Mouse (Mus musculus): Measurements from ENCODE around the gene Celf5. TPM values are rescaled to one million over a fixed set of nuclear protein-coding genes. Genes with fewer than 3 reads are reported as not detected.

Gene Celf5
- polyA plus RNA-seq, 1 experiment from 2014 or later, result 79.4 TPM

- H3K9ac ChIP-seq (replicated peaks), result peak overlapping the region; percentile 49; the same call in 1 of the 2 replicates
- H3K4me3 ChIP-seq (replicated peaks), result no peak overlapping the region
- H3K36me3 ChIP-seq, result no peaks in the 10 kb centered on the region
- H3K9me3 ChIP-seq, result no peaks in the 10 kb centered on the region
- WGBS, result 27% methylated on average over 26 of the region's 26 CpGs
- no peak for ATAC-seq
- H3K27me3 ChIP-seq, result peaks cover 12% of the 10 kb centered on the region
- no peak overlapping the region for H3K27ac ChIP-seq
- peak overlapping the region; percentile 32 for H3K4me2 ChIP-seq (replicated peaks)
- H3K4me1 ChIP-seq (replicated peaks), result peaks cover 90% of the 10 kb centered on the region
Observed at GRCm38 (mm10) chr10:81413310-81414261, 68.9 kb downstream of the Celf5 start.

GRCm38 (mm10) chr10:81412586-81413309 is 69.8 kb downstream of the Celf5 start:
- Histone ChIP-seq H3K9ac (replicated peaks) (0 out of 2 replicates have a peak overlapping the region, but pooled peaks have one; percentile 7), H3K27ac (peak overlapping the region; percentile 67), H3K36me3 (peaks cover 7% of the 10 kb centered on the region; the same call in 1 of the 2 replicates), H3K9me3 (no peaks in the 10 kb centered on the region), H3K27me3 (peaks cover 18% of the 10 kb centered on the region), H3K4me2 (replicated peaks) (no peak overlapping the region), H3K4me1 (replicated peaks) (peaks cover 89% of the 10 kb centered on the region), H3K4me3 (replicated peaks) (no peak overlapping the region)
- ATAC-seq, result no peak
- WGBS, result 76% methylated on average over 16 of the region's 16 CpGs

- no peaks in the 10 kb centered on the region for H3K9me3 ChIP-seq
- H3K9ac ChIP-seq (replicated peaks), result 0 out of 2 replicates have a peak overlapping the region, but pooled peaks have one; percentile 7
Observed at GRCm38 (mm10) chr10:81411471-81412400, 70.8 kb downstream of the Celf5 start.

GRCm38 (mm10) chr10:81410981-81411380 is 71.5 kb downstream of the Celf5 start:
- Histone ChIP-seq H3K36me3 (peaks cover 24% of the 10 kb centered on the region), H3K4me2 (replicated peaks) (no peak overlapping the region), H3K9me3 (no peaks in the 10 kb centered on the region), H3K4me3 (replicated peaks) (no peak overlapping the region), H3K27me3 (peaks cover 31% of the 10 kb centered on the region), H3K9ac (replicated peaks) (no peak overlapping the region), H3K27ac (peak overlapping the region; percentile 67; the same call in 1 of the 2 replicates), H3K4me1 (replicated peaks) (peaks cover 91% of the 10 kb centered on the region)
- 80% methylated on average over 9 of the region's 9 CpGs for WGBS
- no peak for ATAC-seq

More at GRCm38 (mm10) chr10:81411471-81412400, 70.8 kb downstream of the Celf5 start:
- ATAC-seq, result no peak; the same call in 1 of the 2 replicates
- H3K4me3 ChIP-seq (replicated peaks), result no peak overlapping the region
- peaks cover 25% of the 10 kb centered on the region for H3K27me3 ChIP-seq
- 68% methylated on average over 18 of the region's 18 CpGs for WGBS
- no peak overlapping the region for H3K4me2 ChIP-seq (replicated peaks)
- peaks cover 17% of the 10 kb centered on the region; the same call in 1 of the 2 replicates for H3K36me3 ChIP-seq
- peaks cover 89% of the 10 kb centered on the region for H3K4me1 ChIP-seq (replicated peaks)
- H3K27ac ChIP-seq, result peak overlapping the region; percentile 67

GRCm38 (mm10) chr10:81410350-81410749 is 72.2 kb downstream of the Celf5 start:
- Histone ChIP-seq H3K36me3 (peaks cover 30% of the 10 kb centered on the region), H3K4me3 (replicated peaks) (no peak overlapping the region), H3K4me2 (replicated peaks) (no peak overlapping the region), H3K9ac (replicated peaks) (no peak overlapping the region), H3K27ac (no peak overlapping the region), H3K9me3 (no peaks in the 10 kb centered on the region), H3K4me1 (replicated peaks) (peaks cover 93% of the 10 kb centered on the region), H3K27me3 (peaks cover 37% of the 10 kb centered on the region)
- 72% methylated on average over 4 of the region's 4 CpGs for WGBS
- ATAC-seq, result no peak

- H3K36me3 ChIP-seq, result peaks cover 38% of the 10 kb centered on the region
- no peak overlapping the region for H3K4me3 ChIP-seq (replicated peaks)
- 0 out of 2 replicates have a peak overlapping the region, but pooled peaks have one; percentile 9 for H3K4me2 ChIP-seq (replicated peaks)
- H3K4me1 ChIP-seq (replicated peaks), result peaks cover 82% of the 10 kb centered on the region
- H3K9ac ChIP-seq (replicated peaks), result no peak overlapping the region
- no peaks in the 10 kb centered on the region for H3K9me3 ChIP-seq
- WGBS, result 17% methylated on average over 8 of the region's 8 CpGs
- no peak for ATAC-seq
- no peak overlapping the region; the same call in 1 of the 2 replicates for H3K27ac ChIP-seq
- H3K27me3 ChIP-seq, result peaks cover 43% of the 10 kb centered on the region
Observed at GRCm38 (mm10) chr10:81409330-81409729, 73.2 kb downstream of the Celf5 start.

Small RNA genes lying within 50 kb of the gene (microRNA-seq; reads per million reads assigned to microRNA genes)
- gene Gm25595, result not detected
- not detected for gene Mir1191b

Other genes starting within 250 kb of the Celf5 start
- 16.5 and 19.7 TPM in 2 replicates for gene Zfr2, start 249.6 kb downstream of the Celf5 start, polyA plus RNA-seq (2015; fragmentation: Nextera tagmentation; extraction: Ambion mirVana)
- 7.2 and 8.8 TPM in 2 replicates for gene Matk, start 229.8 kb downstream of the Celf5 start, polyA plus RNA-seq (2015; fragmentation: Nextera tagmentation; extraction: Ambion mirVana)
- 138 and 148 TPM in 2 replicates for gene Mrpl54, start 215.8 kb downstream of the Celf5 start, polyA plus RNA-seq (2015; fragmentation: Nextera tagmentation; extraction: Ambion mirVana)
- 27.9 and 30.8 TPM in 2 replicates for gene Apba3, start 215.7 kb downstream of the Celf5 start, polyA plus RNA-seq (2015; fragmentation: Nextera tagmentation; extraction: Ambion mirVana)
- 4.9 and 5.5 TPM in 2 replicates for gene Tjp3, start 191.1 kb downstream of the Celf5 start, polyA plus RNA-seq (2015; fragmentation: Nextera tagmentation; extraction: Ambion mirVana)
- 92.8 and 99.6 TPM in 2 replicates for gene Pip5k1c, start 189.7 kb downstream of the Celf5 start, polyA plus RNA-seq (2015; fragmentation: Nextera tagmentation; extraction: Ambion mirVana)
- gene Cactin, start 161.6 kb downstream of the Celf5 start, polyA plus RNA-seq (2015; fragmentation: Nextera tagmentation; extraction: Ambion mirVana), result 35.5 and 35.8 TPM in 2 replicates
- 4.7 and 4.9 TPM in 2 replicates for gene Tbxa2r, start 154.0 kb downstream of the Celf5 start, polyA plus RNA-seq (2015; fragmentation: Nextera tagmentation; extraction: Ambion mirVana)
- not detected in 2 replicates for gene Gipc3, start 139.4 kb downstream of the Celf5 start, polyA plus RNA-seq (2015; fragmentation: Nextera tagmentation; extraction: Ambion mirVana)
- gene Hmg20b, start 132.2 kb downstream of the Celf5 start, polyA plus RNA-seq (2015; fragmentation: Nextera tagmentation; extraction: Ambion mirVana), result 46.5 and 49.8 TPM in 2 replicates
- 8.8 and 10.1 TPM in 2 replicates for gene Mfsd12, start 125.2 kb downstream of the Celf5 start, polyA plus RNA-seq (2015; fragmentation: Nextera tagmentation; extraction: Ambion mirVana)
- 0.44 and 0.70 TPM in 2 replicates for gene 4930404N11Rik, start 116.9 kb downstream of the Celf5 start, polyA plus RNA-seq (2015; fragmentation: Nextera tagmentation; extraction: Ambion mirVana)
- gene Fzr1, start 104.2 kb downstream of the Celf5 start, polyA plus RNA-seq (2015; fragmentation: Nextera tagmentation; extraction: Ambion mirVana), result 127 and 133 TPM in 2 replicates
- gene Dohh, start 98.3 kb downstream of the Celf5 start, polyA plus RNA-seq (2015; fragmentation: Nextera tagmentation; extraction: Ambion mirVana), result 73.5 TPM in 2 replicates
- 6.9 and 7.2 TPM in 2 replicates for gene Gm48551, start 98.2 kb downstream of the Celf5 start, polyA plus RNA-seq (2015; fragmentation: Nextera tagmentation; extraction: Ambion mirVana)
- 1.2 and 2.1 TPM in 2 replicates for gene Gm48552, start 93.7 kb downstream of the Celf5 start, polyA plus RNA-seq (2015; fragmentation: Nextera tagmentation; extraction: Ambion mirVana)
- gene Smim24, start 89.7 kb downstream of the Celf5 start, polyA plus RNA-seq (2015; fragmentation: Nextera tagmentation; extraction: Ambion mirVana), result 1.4 and 1.9 TPM in 2 replicates
- gene Nfic, start 27.1 kb downstream of the Celf5 start, polyA plus RNA-seq (2015; fragmentation: Nextera tagmentation; extraction: Ambion mirVana), result 13.1 and 15.2 TPM in 2 replicates
- 57.1 and 58.2 TPM in 2 replicates for gene Ncln, start 13.7 kb upstream of the Celf5 start, polyA plus RNA-seq (2015; fragmentation: Nextera tagmentation; extraction: Ambion mirVana)
- gene S1pr4, start 17.4 kb upstream of the Celf5 start, polyA plus RNA-seq (2015; fragmentation: Nextera tagmentation; extraction: Ambion mirVana), result 0.64 and 0.77 TPM in 2 replicates
- gene Gna15, start 41.5 kb upstream of the Celf5 start, polyA plus RNA-seq (2015; fragmentation: Nextera tagmentation; extraction: Ambion mirVana), result 0.94 and 1.0 TPM in 2 replicates
- gene Gna11, start 62.5 kb upstream of the Celf5 start, polyA plus RNA-seq (2015; fragmentation: Nextera tagmentation; extraction: Ambion mirVana), result 74.5 and 77.1 TPM in 2 replicates
- 451 and 572 TPM in 2 replicates for gene Aes, start 76.8 kb upstream of the Celf5 start, polyA plus RNA-seq (2015; fragmentation: Nextera tagmentation; extraction: Ambion mirVana)
- 23.6 and 26.2 TPM in 2 replicates for gene Tle2, start 91.9 kb upstream of the Celf5 start, polyA plus RNA-seq (2015; fragmentation: Nextera tagmentation; extraction: Ambion mirVana)
- 2.8 and 4.4 TPM in 2 replicates for gene Tle6, start 118.4 kb upstream of the Celf5 start, polyA plus RNA-seq (2015; fragmentation: Nextera tagmentation; extraction: Ambion mirVana)
- gene BC025920, start 123.6 kb upstream of the Celf5 start, polyA plus RNA-seq (2015; fragmentation: Nextera tagmentation; extraction: Ambion mirVana), result 2.9 and 3.0 TPM in 2 replicates
- 64.7 and 67.4 TPM in 2 replicates for gene Sirt6, start 145.1 kb upstream of the Celf5 start, polyA plus RNA-seq (2015; fragmentation: Nextera tagmentation; extraction: Ambion mirVana)
- gene Ankrd24, start 145.8 kb upstream of the Celf5 start, polyA plus RNA-seq (2015; fragmentation: Nextera tagmentation; extraction: Ambion mirVana), result 8.5 and 9.3 TPM in 2 replicates
- 6.7 and 6.9 TPM in 2 replicates for gene Gm10778, start 166.3 kb upstream of the Celf5 start, polyA plus RNA-seq (2015; fragmentation: Nextera tagmentation; extraction: Ambion mirVana)
- gene Zfp433, start 222.1 kb upstream of the Celf5 start, polyA plus RNA-seq (2015; fragmentation: Nextera tagmentation; extraction: Ambion mirVana), result 22.7 TPM in 2 replicates

Data from midbrain, embryonic 13.5 days (tissue).